Mouse (Mus musculus) MEL (cell line): ENCODE measurements around the gene Tdp1.

Source experiments
- CHD2 ChIP-seq: IDR thresholded peaks from 2 replicates; pipeline ENCODE4 v1.6.1; 2011; ENCODE audit warnings: low read length, improper control_type of control experiment
- CTCF ChIP-seq, 3 experiments: IDR thresholded peaks in 2 of 3; conservative IDR thresholded peaks in 1 of 3; 2 replicates each; pipeline ENCODE4 v1.5.1; 2011 to 2012; ENCODE audit warnings: low read length in 3 of 3, low read depth in 2 of 3, mild to moderate bottlenecking in 2 of 3, improper control_type of control experiment in 1 of 3, inconsistent platforms in 1 of 3, mixed read lengths in 1 of 3, moderate library complexity in 1 of 3; ENCODE audit not compliant: control insufficient read depth in 1 of 3, insufficient read depth in 1 of 3, poor library complexity in 1 of 3, severe bottlenecking in 1 of 3
- ELF1 ChIP-seq: IDR thresholded peaks from 2 replicates; pipeline ENCODE4 v1.6.1; 2014; ENCODE audit warnings: low read depth, mild to moderate bottlenecking, inconsistent platforms, low read length, improper control_type of control experiment, moderate library complexity
- EP300 ChIP-seq, 2 experiments: IDR thresholded peaks; 2 replicates each; pipeline ENCODE4 v1.6.1; 2011; ENCODE audit warnings: improper control_type of control experiment in 2 of 2, low read length in 2 of 2, low read depth in 1 of 2, mild to moderate bottlenecking in 1 of 2
- MAFK ChIP-seq: IDR thresholded peaks from 2 replicates; pipeline ENCODE4 v1.6.1; 2011; ENCODE audit warnings: low read depth, mild to moderate bottlenecking, low read length, improper control_type of control experiment, borderline replicate concordance
- MAX ChIP-seq: IDR thresholded peaks from 2 replicates; pipeline ENCODE4 v1.6.1; 2011; ENCODE audit warnings: low read length, improper control_type of control experiment
- POLR2A ChIP-seq, 2 experiments: IDR thresholded peaks; 2 replicates each; pipeline ENCODE4 v1.6.1; 2011 to 2012; ENCODE audit warnings: low read length in 2 of 2, mild to moderate bottlenecking in 2 of 2, control low read depth in 1 of 2, improper control_type of control experiment in 1 of 2, low read depth in 1 of 2, moderate library complexity in 1 of 2; ENCODE audit not compliant: control insufficient read depth in 1 of 2, insufficient read depth in 1 of 2, poor library complexity in 1 of 2
- POLR2AphosphoS5 ChIP-seq: IDR thresholded peaks from 2 replicates; pipeline ENCODE4 v1.6.1; 2012; ENCODE audit warnings: low read depth, borderline replicate concordance, mild to moderate bottlenecking, inconsistent platforms, low read length, moderate library complexity, mixed read lengths
- USF2 ChIP-seq, 2 experiments: IDR thresholded peaks; 2 replicates each; pipeline ENCODE4 v1.6.1; 2011 to 2012; ENCODE audit warnings: improper control_type of control experiment in 2 of 2, low read length in 2 of 2, borderline replicate concordance in 1 of 2, inconsistent platforms in 1 of 2, low read depth in 1 of 2, mild to moderate bottlenecking in 1 of 2; ENCODE audit not compliant: insufficient read depth in 1 of 2
- ZC3H11A ChIP-seq: IDR thresholded peaks from 2 replicates; pipeline ENCODE4 v1.6.1; 2012; ENCODE audit warnings: low read depth, mild to moderate bottlenecking, inconsistent platforms, low read length, improper control_type of control experiment

DNA sequence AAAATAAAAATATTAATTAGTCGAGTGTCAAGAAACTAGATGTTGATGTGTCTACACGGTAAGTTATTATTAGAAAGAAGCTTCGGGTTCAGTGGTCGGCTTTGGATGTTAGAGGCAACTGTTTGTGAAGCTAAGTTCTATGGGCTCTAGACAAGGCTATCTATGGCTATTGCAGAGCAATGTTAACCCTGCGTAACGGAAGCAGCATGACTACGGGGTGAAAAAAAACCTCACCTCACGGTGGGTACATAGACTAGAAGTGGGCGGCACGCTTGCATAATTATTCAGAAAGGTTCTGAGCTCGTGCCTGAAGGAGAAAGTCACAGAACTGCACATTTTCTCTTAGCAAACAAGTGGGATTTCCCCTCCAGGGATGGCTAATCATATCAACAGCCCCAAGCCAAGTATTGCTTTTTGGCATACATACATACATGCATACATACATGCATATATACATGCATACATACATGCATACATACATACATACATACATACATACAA is 108.1 kb downstream of the Tdp1 start:
- TF ChIP-seq ZC3H11A (no peak), EP300 (IDR thresholded peaks at IDR 0.05; ENCODE audit: low read depth in 1 of 2, low read length in 2 of 2) (no peak), CTCF (IDR thresholded peaks at IDR 0.05 in 2 of 3, conservative IDR thresholded peaks at IDR 0.05 in 1 of 3; ENCODE audit: control insufficient read depth in 1 of 3, insufficient read depth in 1 of 3, low read depth in 2 of 3, low read length in 3 of 3, poor library complexity in 1 of 3, severe bottlenecking in 1 of 3) (no peak), POLR2A (IDR thresholded peaks at IDR 0.05; ENCODE audit: control insufficient read depth in 1 of 2, insufficient read depth in 1 of 2, low read depth in 1 of 2, low read length in 2 of 2, poor library complexity in 1 of 2) (no peak), MAFK (no peak), CHD2 (no peak), USF2 (IDR thresholded peaks at IDR 0.05; ENCODE audit: borderline replicate concordance in 1 of 2, insufficient read depth in 1 of 2, low read depth in 1 of 2, low read length in 2 of 2) (no peak), POLR2AphosphoS5 (no peak), MAX (no peak), ELF1 (no peak)
